Mouse (Mus musculus): ENCODE results near the gene Tmem184b. TPM values are rescaled to one million over a fixed set of nuclear protein-coding genes. Genes with fewer than 3 reads are reported as not detected.
A peak's percentile ranks its signal among the peaks of the same experiment; 100 is the strongest.

Gene Tmem184b
- polyA plus RNA-seq, 1 experiment = 74.2 TPM

DNA sequence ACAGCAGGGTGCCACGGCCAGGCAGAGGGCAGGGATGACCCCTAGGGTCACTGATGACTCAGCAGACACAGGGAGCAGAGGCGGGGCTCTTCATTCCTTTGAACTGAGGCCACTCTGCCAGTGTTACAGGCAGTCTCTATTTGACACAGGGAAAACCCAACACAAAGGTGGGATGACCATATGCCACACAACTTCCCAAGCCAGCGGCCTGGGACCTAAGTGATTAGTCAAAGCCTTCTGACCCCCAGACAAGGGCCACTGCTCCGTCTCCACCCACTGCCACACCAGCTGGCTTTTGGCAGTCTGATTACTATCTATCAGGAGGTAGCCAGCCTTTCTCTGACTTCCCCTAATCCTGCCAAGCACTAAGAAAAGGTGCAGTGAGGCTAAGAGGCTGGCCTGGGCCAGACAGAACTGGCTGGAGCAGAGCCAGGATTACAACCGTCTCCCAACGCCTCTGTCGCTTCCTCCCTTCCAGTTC is 31.9 kb upstream of the Tmem184b start:
- peak; percentile 16 for TF ChIP-seq MYOD1 (IDR thresholded peaks at IDR 0.05; ENCODE audit: control insufficient read depth, insufficient read length, low read depth)
- TF ChIP-seq FOSL1 (IDR thresholded peaks at IDR 0.05; ENCODE audit: insufficient read depth, low read length, poor library complexity, severe bottlenecking) = no peak
- TF ChIP-seq MYOG (IDR thresholded peaks at IDR 0.05; ENCODE audit: control insufficient read depth, extremely low read depth, insufficient read length) = no peak
- TF ChIP-seq MAX (IDR thresholded peaks at IDR 0.05) = no peak
- no peak for TF ChIP-seq CEBPB (IDR thresholded peaks at IDR 0.05; ENCODE audit: low read depth)
- H3K79me3 ChIP-seq (ENCODE audit: low read depth) = peaks cover 71% of the 10 kb centered on the region
- no peak overlapping the region for H3K4me3 ChIP-seq (ENCODE audit: insufficient read depth, poor library complexity, severe bottlenecking)
- H3ac ChIP-seq (ENCODE audit: control insufficient read depth, insufficient read length, low read depth) = no peak overlapping the region
- peaks cover 88% of the 10 kb centered on the region for H3K36me3 ChIP-seq (ENCODE audit: control insufficient read depth, insufficient read depth)
- peaks cover 100% of the 10 kb centered on the region for H3K79me2 ChIP-seq (ENCODE audit: control insufficient read depth, insufficient read depth)
- no peaks in the 10 kb centered on the region for H3K27me3 ChIP-seq (ENCODE audit: control insufficient read depth, insufficient read depth, insufficient read length)

DNA sequence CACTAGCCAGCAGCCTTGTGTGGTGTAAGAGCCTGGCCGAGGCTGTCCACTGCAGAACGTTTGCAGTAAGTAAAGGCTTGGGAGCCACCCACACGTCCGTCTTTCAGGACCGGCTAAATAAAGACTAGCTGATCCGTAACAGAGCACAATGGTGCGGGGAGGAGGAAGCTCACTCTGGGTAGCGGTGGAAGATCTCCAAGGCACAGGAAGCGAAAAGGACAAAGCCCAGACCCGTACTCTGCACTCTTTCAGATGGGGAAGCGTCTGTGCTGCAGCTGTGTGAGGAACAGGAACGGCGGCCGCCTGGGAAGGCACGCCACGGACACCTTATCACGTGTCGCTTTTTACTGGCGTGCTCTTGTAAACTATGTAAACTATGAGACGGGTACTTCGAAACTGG is 29.5 kb upstream of the Tmem184b start:
- Histone ChIP-seq H3K79me2 (ENCODE audit: control insufficient read depth, insufficient read depth) (peaks cover 87% of the 10 kb centered on the region), H3ac (ENCODE audit: control insufficient read depth, insufficient read length, low read depth) (no peak overlapping the region), H3K4me3 (ENCODE audit: insufficient read depth, poor library complexity, severe bottlenecking) (no peak overlapping the region), H3K36me3 (ENCODE audit: control insufficient read depth, insufficient read depth) (peaks cover 96% of the 10 kb centered on the region), H3K27me3 (ENCODE audit: control insufficient read depth, insufficient read depth, insufficient read length) (no peaks in the 10 kb centered on the region), H3K79me3 (ENCODE audit: low read depth) (peaks cover 51% of the 10 kb centered on the region)
- TF ChIP-seq MAX (IDR thresholded peaks at IDR 0.05) (no peak), CEBPB (IDR thresholded peaks at IDR 0.05; ENCODE audit: low read depth) (no peak), FOSL1 (IDR thresholded peaks at IDR 0.05; ENCODE audit: insufficient read depth, low read length, poor library complexity, severe bottlenecking) (no peak), MYOD1 (IDR thresholded peaks at IDR 0.05; ENCODE audit: control insufficient read depth, insufficient read length, low read depth) (no peak), USF1 (IDR thresholded peaks at IDR 0.05; ENCODE audit: low read depth) (no peak), MYOG (IDR thresholded peaks at IDR 0.05; ENCODE audit: control insufficient read depth, extremely low read depth, insufficient read length) (no peak), CTCF (IDR thresholded peaks at IDR 0.05; ENCODE audit: control insufficient read depth, insufficient read depth, insufficient read length) (no peak)

DNA sequence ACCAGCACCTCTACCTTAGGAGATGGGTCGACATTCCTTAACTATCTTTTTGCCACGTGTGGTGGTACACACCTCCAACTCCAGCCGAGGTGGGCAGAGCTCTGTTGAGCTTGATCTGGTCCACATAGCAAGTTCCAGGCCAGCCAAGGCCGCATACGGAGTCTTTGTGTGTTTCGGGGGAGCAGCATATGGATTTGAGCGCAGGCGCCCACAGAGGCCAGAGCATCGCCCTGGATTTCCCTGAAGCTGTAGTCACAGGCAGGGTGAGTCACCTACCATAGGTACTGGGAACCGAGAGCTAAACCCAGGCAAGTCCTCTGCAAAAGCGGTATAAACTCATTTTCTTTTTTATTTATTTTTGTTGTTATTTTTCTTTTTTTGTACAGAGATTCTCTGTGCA is 29.0 kb upstream of the Tmem184b start:
- H3K27me3 ChIP-seq (ENCODE audit: control insufficient read depth, insufficient read depth, insufficient read length) = no peaks in the 10 kb centered on the region
- H3K79me2 ChIP-seq (ENCODE audit: control insufficient read depth, insufficient read depth) = peaks cover 81% of the 10 kb centered on the region
- TF ChIP-seq FOSL1 (IDR thresholded peaks at IDR 0.05; ENCODE audit: insufficient read depth, low read length, poor library complexity, severe bottlenecking) = no peak
- no peak for TF ChIP-seq CTCF (IDR thresholded peaks at IDR 0.05; ENCODE audit: control insufficient read depth, insufficient read depth, insufficient read length)
- TF ChIP-seq CEBPB (IDR thresholded peaks at IDR 0.05; ENCODE audit: low read depth) = no peak
- TF ChIP-seq MAX (IDR thresholded peaks at IDR 0.05) = no peak
- TF ChIP-seq USF1 (IDR thresholded peaks at IDR 0.05; ENCODE audit: low read depth) = no peak
- TF ChIP-seq MYOD1 (IDR thresholded peaks at IDR 0.05; ENCODE audit: control insufficient read depth, insufficient read length, low read depth) = no peak
- no peak for TF ChIP-seq MYOG (IDR thresholded peaks at IDR 0.05; ENCODE audit: control insufficient read depth, extremely low read depth, insufficient read length)
- H3ac ChIP-seq (ENCODE audit: control insufficient read depth, insufficient read length, low read depth) = no peak overlapping the region
- no peak overlapping the region for H3K4me3 ChIP-seq (ENCODE audit: insufficient read depth, poor library complexity, severe bottlenecking)
- H3K36me3 ChIP-seq (ENCODE audit: control insufficient read depth, insufficient read depth) = peaks cover 95% of the 10 kb centered on the region
- peaks cover 46% of the 10 kb centered on the region for H3K79me3 ChIP-seq (ENCODE audit: low read depth)

DNA sequence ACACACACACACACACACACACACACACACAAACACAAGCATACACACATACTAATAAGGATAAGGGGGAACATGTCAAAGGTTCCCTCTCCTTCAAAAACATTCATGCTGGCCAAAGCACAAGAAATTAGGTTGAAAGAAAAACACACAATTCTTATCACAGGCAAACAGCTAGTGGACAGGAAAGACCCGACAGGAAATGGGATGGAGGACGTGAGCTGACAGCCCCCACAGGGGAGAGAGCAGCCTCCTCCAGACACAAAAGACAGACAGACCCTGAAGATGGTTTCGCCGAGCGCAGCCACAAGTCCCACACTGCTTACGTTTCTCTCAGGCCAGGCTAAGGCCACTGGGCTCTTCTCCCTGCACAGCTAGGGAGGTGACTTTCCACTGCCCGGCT is 28.6 kb upstream of the Tmem184b start:
- Histone ChIP-seq H3K79me3 (ENCODE audit: low read depth) (peaks cover 42% of the 10 kb centered on the region), H3ac (ENCODE audit: control insufficient read depth, insufficient read length, low read depth) (no peak overlapping the region), H3K4me3 (ENCODE audit: insufficient read depth, poor library complexity, severe bottlenecking) (no peak overlapping the region), H3K36me3 (ENCODE audit: control insufficient read depth, insufficient read depth) (peaks cover 91% of the 10 kb centered on the region), H3K79me2 (ENCODE audit: control insufficient read depth, insufficient read depth) (peaks cover 77% of the 10 kb centered on the region), H3K27me3 (ENCODE audit: control insufficient read depth, insufficient read depth, insufficient read length) (no peaks in the 10 kb centered on the region)
- no peak for TF ChIP-seq MYOG (IDR thresholded peaks at IDR 0.05; ENCODE audit: control insufficient read depth, extremely low read depth, insufficient read length)
- no peak for TF ChIP-seq CEBPB (IDR thresholded peaks at IDR 0.05; ENCODE audit: low read depth)
- TF ChIP-seq FOSL1 (IDR thresholded peaks at IDR 0.05; ENCODE audit: insufficient read depth, low read length, poor library complexity, severe bottlenecking) = no peak
- TF ChIP-seq MYOD1 (IDR thresholded peaks at IDR 0.05; ENCODE audit: control insufficient read depth, insufficient read length, low read depth) = no peak
- TF ChIP-seq CTCF (IDR thresholded peaks at IDR 0.05; ENCODE audit: control insufficient read depth, insufficient read depth, insufficient read length) = no peak
- TF ChIP-seq USF1 (IDR thresholded peaks at IDR 0.05; ENCODE audit: low read depth) = no peak
- TF ChIP-seq MAX (IDR thresholded peaks at IDR 0.05) = no peak

DNA sequence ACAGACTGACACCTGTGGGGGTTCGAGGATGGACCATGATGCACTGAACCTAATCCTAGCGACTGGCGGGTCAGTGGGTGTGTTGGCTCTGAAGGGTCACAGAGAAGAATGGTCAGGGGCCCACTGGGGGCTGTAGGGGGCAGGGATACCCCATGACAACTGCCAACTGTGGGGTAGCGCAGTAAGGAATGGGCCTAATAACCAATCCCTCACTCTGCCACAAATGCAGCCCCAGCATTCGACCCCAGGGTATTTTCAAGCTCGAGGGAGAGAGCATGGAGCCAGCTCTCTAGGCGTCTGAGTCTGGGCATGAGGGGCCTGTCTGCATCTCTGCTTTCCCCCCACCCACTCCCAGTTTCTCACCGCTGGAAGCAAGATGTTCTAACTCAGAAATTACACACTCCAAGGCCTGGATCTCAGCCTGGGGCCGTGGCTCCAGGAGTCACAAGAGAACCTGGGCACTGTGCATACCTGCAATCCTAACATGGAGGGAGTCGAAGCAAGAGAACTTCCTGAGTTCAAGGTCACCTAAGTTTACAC is 27.2 kb upstream of the Tmem184b start:
- Histone ChIP-seq H3K4me3 (ENCODE audit: insufficient read depth, poor library complexity, severe bottlenecking) (no peak overlapping the region), H3K27me3 (ENCODE audit: control insufficient read depth, insufficient read depth, insufficient read length) (no peaks in the 10 kb centered on the region), H3K79me2 (ENCODE audit: control insufficient read depth, insufficient read depth) (peaks cover 64% of the 10 kb centered on the region), H3ac (ENCODE audit: control insufficient read depth, insufficient read length, low read depth) (no peak overlapping the region), H3K79me3 (ENCODE audit: low read depth) (peaks cover 31% of the 10 kb centered on the region), H3K36me3 (ENCODE audit: control insufficient read depth, insufficient read depth) (peaks cover 92% of the 10 kb centered on the region)
- TF ChIP-seq MYOD1 (IDR thresholded peaks at IDR 0.05; ENCODE audit: control insufficient read depth, insufficient read length, low read depth) (no peak), CTCF (IDR thresholded peaks at IDR 0.05; ENCODE audit: control insufficient read depth, insufficient read depth, insufficient read length) (no peak), FOSL1 (IDR thresholded peaks at IDR 0.05; ENCODE audit: insufficient read depth, low read length, poor library complexity, severe bottlenecking) (no peak), USF1 (IDR thresholded peaks at IDR 0.05; ENCODE audit: low read depth) (no peak), CEBPB (IDR thresholded peaks at IDR 0.05; ENCODE audit: low read depth) (no peak), MAX (IDR thresholded peaks at IDR 0.05) (no peak), MYOG (IDR thresholded peaks at IDR 0.05; ENCODE audit: control insufficient read depth, extremely low read depth, insufficient read length) (no peak)
